Mouse (Mus musculus) fibroblast of lung, adult 2 months (primary cell): Measurements from ENCODE around the gene Marf1.
A peak's percentile ranks its signal among the peaks of the same experiment; 100 is the strongest.
"Not testable (repeated sequence)": the region's sequence is repeated elsewhere in the genome, so short reads cannot be mapped to it uniquely, and the experiment has no call there.

Experiments
- DNase-seq: peaks from one replicate; pipeline ENCODE4 v3.0.0-alpha.2; 2011; ENCODE audit warnings: low read depth

The Marf1 gene

DNA sequence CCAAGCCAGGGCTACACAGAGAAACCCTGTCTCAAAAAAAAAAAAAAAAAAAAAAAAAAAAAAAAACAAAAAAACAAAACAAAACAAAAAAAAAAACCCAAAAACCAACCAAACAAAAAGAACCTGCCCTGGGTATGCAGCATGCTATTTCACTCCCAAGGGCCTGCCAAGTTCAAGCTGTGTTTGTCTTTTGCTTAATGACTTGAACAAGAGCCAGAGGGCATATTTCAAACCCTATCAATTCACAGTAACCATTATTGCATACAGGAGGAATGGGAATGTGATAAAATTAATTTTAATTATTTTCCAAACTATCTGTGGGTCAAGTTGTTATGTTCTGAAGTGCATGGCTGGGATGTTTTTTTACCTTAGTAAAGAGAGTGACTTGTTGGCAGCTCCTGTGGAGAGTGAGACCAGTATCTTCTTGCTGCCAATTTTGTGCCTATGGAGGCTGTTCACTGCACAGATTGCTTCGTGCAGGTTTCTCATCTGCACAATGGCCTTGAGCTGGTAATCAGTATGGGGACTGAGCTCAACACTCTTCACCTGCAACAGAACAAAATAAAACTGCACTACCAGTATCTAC lies 25.1 kb downstream of the Marf1 start:
- no peak for DNase-seq

DNA sequence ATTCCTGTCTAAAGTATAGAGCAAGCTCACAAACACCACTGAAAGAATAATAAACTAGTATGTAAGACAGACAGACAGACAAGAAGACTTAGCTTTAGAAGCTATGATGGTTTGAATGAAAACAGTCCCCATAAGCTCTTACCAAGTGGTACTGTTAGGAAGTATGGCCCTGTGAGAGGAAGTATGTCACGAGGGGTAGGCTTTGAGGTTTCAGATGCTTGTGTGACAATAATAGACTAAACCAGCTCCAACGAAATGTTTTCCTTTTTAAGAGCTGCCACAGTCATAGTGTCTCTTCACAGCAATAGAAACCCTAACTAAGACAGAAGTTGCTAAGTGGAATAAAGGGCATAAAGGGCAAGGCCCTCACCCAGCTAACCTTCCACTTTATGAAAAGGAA lies 28.1 kb downstream of the Marf1 start:
- no peak for DNase-seq

DNA sequence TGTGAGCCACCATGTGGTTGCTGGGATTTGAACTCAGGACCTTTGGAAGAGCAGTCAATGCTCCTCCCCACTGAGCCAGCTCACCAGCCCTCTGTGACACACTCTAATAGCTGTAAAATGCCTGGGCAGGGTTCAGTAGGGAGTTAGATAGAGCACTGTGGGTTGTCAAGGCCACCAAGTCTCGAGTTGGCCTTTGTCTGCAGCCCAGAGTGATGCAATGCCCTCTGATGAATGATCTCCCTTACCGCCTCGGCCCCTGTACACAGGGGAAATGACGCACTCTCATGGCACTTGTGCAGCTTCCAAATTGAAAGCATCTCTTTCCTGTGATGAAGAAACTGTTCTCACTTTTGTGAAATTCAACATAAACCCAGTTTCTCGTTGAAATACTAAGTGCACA lies 31.3 kb downstream of the Marf1 start:
- DNase-seq, result no peak

DNA sequence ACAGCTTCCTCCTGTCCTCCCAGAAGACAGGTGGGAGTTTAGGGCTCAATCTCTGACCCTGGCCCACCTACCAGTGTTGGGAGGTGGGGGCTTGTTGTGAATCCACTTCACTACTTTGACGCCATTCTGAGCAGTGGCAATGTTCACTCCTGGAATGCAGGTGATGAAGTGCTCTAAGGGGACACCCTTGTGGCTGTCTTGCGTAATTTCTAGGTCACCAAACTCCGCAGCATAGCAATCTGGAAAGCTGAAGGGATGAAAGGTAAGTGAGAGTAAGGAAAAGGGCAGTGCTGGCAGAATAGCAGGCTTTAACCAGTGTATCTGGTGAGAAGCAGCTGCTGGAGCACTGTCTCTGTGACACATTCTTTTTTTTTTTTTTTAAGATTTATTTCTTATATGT lies 31.8 kb downstream of the Marf1 start:
- no peak for DNase-seq

DNA sequence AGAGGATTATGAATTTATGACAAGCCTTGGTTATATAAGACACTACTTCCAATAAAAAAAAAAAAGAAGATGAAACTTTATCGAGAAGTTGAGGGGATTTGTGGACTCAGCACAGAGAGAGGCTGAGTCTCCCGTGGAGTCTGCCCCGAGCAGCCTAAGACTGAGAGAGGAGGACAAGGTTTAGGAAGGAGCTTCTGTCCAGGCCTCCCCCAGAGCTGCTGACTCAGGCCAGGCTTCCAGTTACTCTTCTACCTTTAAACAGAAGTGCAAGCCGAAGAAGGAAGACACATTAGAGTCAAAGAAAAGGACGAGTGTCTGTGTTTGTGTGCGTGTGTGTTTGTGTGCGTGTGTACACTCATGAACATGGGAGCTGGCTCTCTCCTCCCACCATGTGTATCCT lies 32.4 kb downstream of the Marf1 start:
- no peak for DNase-seq

DNA sequence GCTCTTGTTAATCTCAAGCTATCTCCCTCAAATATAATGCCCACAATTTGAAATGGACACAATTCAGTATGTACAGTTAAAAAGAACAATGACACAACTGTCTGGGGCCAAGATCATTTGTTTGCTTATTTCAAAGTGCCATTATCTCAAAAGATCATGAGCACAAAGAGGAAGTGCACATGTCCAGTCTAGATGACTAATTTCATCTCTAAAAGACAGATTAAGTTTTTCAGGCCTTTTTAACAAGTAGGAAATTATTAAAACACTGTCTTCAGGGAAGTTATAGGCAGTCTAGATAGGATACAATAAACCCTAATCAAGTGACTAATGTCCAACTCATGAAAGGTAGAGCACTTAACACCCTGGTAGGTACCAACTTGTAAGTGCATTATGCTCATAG lies 34.2 kb downstream of the Marf1 start:
- no peak for DNase-seq

DNA sequence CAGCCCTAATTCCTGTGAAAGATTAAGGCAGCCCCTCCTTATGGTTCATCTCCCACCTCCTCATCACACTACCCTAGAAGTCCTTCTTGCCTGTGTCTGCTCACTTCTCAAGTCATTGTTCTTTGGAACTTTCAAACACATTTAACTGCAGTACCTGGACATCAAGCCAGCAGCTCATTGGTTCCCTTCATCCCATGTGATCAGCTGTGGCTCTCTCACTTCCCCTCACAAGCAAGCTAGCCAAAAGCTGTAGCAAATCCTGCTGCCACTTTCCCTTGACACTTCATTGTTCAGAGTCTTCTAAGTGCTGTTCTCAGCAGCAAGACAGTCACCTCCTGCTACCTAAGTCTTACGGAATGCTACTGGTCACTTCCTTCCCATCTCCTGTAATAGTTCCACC lies 37.9 kb downstream of the Marf1 start:
- no peak for DNase-seq

DNA sequence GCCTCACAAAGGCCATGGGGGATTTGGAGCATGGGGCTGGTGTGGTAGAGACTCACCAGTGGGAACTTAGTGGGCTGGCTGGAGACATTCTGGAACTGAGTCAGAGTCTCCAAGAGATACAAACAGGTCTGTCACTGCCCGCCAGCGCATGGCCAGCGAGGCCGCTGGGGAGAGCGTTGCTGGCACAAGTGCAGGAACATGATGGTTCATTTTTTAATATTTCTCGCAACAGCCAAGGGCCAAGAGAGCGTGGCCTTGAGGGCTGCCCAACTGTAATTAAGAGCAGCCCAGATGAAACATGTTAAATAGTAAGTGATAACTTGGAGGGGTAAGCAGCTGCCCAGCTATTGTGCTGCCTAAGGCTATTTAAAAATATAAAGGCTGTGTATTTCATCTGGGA lies 38.4 kb downstream of the Marf1 start:
- DNase-seq, result no peak

DNA sequence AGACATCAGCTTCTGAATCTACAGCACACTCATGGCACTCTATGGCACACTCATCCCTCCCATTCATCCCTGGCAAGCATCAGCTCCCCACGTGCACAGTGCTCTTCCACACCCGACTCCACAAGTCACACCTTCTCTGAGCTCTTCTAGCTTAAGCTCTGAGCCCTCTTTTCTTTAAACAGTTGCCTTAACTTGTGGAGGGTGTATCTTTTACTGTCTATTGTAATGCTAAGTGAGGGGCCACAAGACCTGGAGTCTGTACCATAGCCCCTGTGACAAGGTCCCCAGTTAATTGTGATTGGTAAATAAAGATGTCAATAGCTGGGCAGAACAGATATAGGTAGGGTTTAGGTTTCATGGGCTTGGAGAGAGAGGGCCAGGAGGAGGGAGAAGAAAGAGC lies 39.2 kb downstream of the Marf1 start:
- no peak for DNase-seq

DNA sequence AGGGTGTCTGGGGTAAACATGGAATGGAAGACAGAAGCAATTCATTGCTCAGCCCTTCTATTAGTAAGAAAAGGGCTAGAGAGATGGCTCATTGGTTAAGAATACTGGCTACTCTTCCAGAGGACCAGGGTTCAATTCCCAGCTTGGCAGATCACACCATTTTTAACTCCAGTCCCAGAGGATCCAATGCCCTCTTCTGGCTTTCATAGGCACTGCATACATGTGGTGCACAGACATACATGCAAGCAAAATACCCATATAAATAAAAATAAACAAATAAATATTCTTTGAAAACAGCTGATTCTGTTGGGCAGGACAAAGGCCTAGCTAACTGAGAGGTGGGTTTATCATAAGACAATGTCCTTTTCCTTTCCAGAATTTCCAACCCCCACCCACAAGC lies 40.6 kb downstream of the Marf1 start:
- DNase-seq, result no peak

DNA sequence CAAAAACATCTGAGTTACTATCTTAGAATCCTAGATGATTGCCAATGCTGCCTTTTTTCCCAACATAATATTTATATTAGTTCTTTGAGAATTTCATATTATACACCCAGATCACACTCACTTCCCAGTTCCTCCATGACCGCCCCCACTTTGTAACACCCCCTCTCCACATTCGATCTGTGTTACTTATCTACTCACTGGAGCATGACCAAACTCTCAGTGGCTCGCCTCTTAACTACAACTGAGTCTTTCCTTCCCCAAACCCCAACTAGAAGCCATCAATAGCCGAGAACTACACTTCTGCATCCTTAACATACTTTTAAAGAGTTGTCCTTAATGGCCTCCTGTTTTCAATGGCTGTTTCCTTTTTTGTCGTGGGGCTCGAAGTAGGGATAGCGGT lies 41.6 kb downstream of the Marf1 start:
- DNase-seq, result no peak

DNA sequence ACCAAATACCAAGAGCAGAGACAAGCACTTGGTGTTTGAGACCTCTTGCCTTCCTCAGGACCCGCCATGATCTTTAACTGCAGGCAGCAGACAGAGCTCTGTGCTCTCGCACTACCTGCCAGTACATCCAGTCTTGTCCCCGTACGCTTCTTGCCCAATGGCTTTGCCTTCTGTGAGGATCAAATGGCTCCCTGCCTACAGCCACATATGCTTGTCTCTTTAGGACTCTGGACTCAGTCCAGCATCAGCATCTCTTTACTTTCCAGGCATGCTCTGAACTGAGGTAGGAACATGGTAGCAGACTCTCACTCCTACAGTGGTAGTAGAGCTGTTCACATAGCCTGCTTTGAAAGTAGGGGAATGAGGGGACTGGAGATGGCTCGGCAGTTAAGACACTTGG lies 42.2 kb downstream of the Marf1 start:
- DNase-seq, result no peak

DNA sequence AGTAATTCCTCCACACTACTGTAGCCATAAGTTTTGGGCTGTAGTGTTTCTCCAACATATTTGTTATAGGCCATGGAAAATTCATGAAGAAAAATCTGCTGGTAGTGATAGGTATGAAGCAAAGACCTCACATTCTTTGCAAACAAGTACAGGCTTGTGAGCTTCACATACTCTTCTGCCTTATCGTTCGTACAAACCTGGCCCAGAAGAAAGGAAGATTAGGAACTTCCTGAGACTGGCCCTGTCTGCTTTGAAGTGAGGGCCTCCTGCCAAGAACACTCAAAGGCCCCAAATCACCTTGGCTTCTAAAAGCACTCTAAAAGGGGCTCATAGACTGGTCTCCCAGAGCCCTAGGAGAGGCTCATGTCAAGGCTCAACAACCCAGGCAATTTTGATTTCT lies 45.9 kb downstream of the Marf1 start:
- no peak for DNase-seq

DNA sequence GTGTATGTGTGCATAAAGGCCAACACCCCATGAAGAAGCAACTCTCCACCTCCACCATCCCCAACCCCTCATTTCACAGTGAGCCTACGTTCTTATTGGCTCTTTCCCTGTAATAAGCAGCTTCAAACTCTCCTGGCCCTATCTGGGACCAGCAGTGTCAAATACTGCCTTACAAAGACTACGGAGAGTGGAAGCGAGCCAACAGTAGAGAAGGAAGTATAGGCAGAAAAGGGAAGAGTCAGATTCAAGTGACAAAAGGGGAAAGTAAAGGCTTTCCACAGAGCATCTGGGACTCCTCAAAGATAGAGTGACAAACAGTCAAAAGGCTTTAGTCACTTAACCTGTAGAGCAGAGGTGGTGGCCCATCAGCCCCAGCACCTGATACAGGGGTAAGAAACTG lies 50.4 kb downstream of the Marf1 start:
- no peak for DNase-seq

DNA sequence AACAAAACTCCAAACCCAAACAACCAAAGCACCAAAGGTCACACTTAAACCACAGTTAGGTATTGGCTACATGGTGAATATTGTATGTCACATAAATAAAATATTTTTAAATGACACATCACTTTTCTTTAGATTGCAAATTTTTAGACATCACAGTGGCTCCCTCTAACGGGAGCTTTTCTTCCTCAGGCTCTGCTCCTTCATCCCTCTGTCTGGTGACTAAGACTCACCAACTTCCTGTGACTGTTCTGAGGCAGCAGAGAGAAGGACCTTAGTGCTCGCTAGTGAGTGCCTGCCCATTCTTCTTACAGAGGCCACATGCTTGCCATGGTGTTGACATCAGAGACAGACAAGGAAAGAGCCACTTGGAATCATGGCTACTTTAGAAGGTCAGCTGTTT lies 51.0 kb downstream of the Marf1 start:
- DNase-seq, result peak; percentile 14

DNA sequence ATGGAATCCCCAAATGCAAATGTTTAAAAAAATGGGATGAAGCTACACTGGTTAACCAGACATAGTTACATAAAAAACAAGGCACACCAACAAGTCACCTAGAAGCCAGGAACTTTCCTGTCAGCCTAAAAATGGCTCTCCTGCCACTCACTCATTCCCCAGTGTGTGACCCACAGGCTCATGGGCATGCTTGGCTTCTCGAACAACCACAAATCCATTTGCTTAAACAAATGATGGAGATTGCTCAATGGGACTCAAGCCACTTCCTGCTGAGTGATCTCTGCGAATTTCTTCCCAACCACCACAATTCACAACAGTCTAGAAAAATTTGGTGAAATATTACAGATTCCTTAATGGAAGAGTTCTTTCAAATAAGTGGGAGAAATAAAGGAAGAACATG lies 52.2 kb downstream of the Marf1 start:
- peak; percentile 39 for DNase-seq

DNA sequence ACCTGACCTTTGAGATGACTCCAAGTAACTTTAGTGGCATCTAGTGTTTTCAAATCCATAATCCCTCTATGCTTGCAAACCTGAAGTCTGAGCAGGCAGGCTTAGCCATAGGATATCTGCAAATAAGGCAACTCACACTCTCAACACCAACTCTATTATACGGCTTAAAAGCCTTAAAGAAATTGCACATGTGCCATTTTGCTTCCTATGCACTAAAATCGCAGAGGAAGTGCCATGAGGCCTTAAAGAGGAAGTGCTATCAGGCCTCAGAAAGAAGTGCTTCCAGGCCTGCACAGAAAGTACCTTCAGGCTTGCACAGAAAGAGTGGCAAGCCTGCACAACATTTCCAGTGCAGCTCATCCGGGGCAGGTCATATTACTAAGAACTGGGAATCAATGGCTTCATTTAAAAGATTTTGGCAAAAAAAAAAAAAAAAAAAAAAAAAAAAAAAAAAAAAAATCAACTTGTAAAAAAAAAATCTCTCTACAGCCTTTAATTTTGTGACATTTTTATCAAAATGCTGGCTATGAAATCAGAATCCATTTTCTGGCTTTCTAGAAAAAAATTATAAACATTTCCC lies 53.4 kb downstream of the Marf1 start:
- no peak for DNase-seq

DNA sequence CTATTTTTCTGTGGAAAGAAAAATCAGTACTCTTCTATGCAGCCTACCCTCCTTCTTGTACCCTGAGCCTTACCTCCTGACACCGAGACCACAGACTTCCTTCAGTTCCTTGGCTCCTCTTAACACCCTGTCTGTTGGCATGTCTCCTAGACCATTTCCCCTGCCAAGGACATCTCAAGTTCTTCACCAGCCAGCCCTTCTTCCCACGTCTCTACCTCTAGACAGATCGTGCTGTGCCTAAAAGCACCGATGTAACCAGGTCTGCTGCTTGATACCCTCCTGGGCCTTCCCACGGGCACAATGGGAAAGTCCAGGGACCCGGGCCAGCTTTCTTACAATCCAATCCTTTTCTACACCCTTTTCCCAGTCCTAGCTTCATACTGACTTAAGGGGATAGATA lies 57.3 kb downstream of the Marf1 start:
- DNase-seq, result no peak

DNA sequence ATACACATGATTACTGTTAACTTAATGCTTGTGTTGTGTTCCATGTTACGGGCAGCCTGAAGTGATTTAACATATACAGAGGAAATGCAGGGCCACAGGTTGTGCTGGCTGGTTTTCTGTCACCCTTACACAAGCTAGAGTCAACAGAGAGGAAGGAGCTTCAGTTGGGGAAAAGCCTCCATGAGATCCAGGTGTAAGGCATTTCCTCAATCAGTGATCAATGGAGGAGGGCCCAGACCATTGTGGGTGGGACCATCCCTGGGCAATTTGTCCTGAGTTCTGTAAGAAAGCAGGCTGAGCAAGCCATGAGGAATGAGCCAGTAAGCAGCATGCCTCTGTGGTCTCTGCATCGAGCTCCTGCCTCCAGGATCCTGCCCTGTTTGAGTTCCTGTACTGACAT lies 71.4 kb downstream of the Marf1 start:
- DNase-seq, result no peak

DNA sequence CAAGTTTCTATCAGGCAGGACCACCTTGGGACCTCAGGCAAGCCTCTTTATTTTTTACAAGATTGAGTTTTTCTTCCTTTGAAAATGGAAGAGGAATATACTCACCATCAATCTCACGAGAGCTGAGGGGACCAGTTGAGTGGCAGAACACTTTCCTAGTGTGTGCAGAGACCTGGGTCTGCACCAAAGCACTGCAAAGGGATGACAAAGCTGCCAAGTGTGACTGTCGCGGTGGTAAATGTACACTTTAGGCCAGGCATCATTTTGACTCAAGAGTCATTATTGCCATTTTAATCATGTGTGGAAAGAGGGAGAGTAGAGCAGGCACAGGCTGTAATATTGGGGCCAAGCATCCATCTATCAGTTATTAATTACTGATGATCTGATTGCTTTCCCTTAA lies 73.9 kb downstream of the Marf1 start:
- no peak for DNase-seq

DNA sequence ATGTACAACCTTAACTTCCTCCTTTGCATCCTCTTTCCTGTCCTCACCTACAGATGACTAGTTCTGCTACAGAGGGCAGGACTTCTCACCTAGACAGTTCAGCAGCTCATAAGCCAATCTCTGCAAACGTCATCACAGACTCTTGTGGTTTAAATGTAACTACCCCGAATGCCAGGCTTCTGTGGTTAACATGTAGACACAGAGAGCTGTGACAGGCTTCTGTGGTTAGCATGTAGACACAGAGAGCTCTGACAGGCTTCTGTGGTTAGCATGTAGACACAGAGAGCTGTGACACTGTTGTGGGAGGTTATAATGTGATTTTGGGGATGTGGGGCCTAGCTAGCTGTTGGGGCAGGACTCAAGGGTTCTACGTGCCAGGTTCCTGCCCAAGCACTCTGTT lies 74.9 kb downstream of the Marf1 start:
- DNase-seq, result no peak

DNA sequence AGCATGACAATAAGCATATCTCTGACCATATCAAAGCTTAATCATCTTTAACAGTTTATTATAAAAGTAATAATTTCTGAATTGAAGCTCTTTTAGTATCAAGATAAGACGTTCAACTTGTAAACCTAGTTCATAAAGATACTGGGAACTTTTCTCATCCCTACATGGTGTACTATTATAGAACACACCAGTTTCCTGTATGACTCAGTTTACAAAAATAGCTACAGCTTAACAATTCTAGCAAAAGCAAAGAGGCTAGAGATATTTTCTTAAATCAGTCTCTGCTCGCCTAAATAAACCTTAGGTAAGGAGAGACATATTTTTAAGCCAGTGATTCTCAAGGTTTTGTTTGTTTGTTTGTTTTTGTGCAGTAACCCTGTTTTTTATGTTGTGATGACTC lies 80.2 kb downstream of the Marf1 start:
- DNase-seq, result no peak

DNA sequence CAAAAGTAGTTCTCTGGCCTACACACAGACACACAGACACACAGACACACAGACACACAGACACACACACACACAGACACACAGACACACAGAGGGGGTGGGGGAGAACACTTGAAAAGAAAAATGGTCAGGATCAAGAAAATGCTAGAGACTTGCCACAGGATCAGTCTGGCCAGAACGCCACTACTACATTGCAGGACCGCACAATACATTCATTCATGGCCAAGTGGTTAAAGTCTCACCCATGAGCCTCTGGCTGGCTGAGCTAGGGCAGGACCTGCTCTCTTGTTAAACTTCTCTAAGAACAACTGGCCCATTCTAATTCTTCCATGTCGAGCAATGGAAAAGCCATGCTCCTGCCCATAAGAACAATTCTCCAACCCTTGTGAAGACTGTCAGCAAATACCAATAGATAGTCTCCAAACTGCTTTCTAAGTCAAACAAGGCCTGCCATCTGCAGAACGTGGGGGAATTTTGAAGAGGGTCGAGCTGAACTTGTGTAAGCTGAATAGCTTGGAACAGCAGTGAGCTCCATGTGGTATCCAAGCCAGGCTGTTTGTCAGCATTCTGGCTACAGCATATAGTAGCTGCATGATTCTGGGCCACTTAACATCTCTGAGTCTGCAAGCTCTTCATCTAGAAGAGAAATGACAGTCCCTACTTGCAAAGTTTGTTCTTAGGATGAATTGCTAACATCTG lies 92.5 kb downstream of the Marf1 start:
- DNase-seq, result peak; percentile 20

DNA sequence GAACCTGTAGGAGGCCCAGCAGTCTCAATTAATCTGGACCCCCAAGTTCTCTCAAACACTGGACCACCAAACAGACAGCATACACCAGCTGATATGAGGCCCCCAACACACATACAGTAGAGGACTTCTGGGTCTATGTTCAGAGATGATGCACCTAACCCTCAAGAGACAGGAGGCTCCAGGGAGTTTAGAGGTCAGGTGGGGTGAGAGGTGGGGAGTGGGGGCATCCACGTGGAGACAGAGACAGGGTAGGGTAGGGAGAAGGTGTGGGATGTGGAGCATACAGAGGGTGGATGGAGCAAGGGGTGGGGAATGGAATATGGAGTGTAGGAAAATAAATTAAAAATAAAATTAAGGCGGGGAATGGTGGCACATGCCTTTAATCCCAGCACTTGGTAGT lies 94.5 kb downstream of the Marf1 start:
- not testable (repeated sequence) for DNase-seq
